Mouse (Mus musculus) lung, adult 2 months (tissue): Measurements from ENCODE around the gene Nt5dc3.

ENCODE experiments used
- CTCF ChIP-seq: fragments of 200-500 bp; IDR thresholded peaks from 2 replicates; pipeline ENCODE4 v1.5.1; 2011; ENCODE audit warnings: mild to moderate bottlenecking, low read length, control low read depth; ENCODE audit not compliant: insufficient read depth
- POLR2A ChIP-seq: fragments of 200-500 bp; IDR thresholded peaks from 2 replicates; pipeline ENCODE4 v1.6.1; 2011; ENCODE audit warnings: low read depth, mild to moderate bottlenecking, control low read depth, low read length, borderline replicate concordance; ENCODE audit errors: extremely low read depth

DNA sequence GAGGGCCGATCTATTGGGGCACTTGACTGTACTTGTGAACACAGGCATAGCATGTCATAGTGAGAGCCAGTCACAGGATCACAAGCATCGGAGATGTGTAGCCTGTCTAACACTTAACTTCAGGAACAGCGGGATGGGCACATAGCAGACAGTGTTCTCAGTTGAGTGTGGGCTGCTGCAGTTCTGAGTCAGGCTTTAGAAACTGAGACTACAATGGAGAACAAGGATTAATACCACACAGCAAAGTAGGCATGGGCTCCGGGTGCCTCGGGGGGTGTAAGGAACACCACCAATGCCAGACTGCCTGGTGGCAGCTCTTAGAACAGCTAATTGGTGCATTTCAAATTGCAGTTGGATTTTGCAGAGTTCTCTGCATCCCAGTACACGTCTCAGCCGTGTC is 42.2 kb downstream of the Nt5dc3 start:
- TF ChIP-seq CTCF (no peak), POLR2A (no peak)
